Mouse (Mus musculus) bone marrow, adult 2 months (tissue): ENCODE data around the gene Abcg8. TPM values are rescaled to one million over a fixed set of nuclear protein-coding genes. Genes with fewer than 3 reads are reported as not detected.

Experiments
- H3K27ac ChIP-seq: fragments of 200-500 bp; 2 replicates; pipeline ENCODE4 v1.5.1; 2012; ENCODE audit warnings: low read depth, mild to moderate bottlenecking, control low read depth, inconsistent platforms, low read length; ENCODE audit not compliant: control insufficient read depth, poor library complexity, insufficient read depth
- H3K4me1 ChIP-seq: fragments of 200-500 bp; 2 replicates; pipeline ENCODE4 v1.6.1; 2011; ENCODE audit warnings: low read length; ENCODE audit not compliant: control insufficient read depth, insufficient read depth
- H3K4me3 ChIP-seq: fragments of 200-500 bp; replicated peaks from 2 replicates; pipeline ENCODE3; 2011; ENCODE audit warnings: mild to moderate bottlenecking, low read depth, low read length, control low read depth; ENCODE audit not compliant: control insufficient read depth
- CTCF ChIP-seq: fragments of 200-500 bp; IDR thresholded peaks from 2 replicates; pipeline ENCODE4 v1.5.1; 2011; ENCODE audit warnings: low read length, control low read depth; ENCODE audit not compliant: control insufficient read depth, insufficient read depth
- POLR2A ChIP-seq: fragments of 200-500 bp; IDR thresholded peaks from 2 replicates; pipeline ENCODE4 v1.6.1; 2011; ENCODE audit warnings: low read depth, mild to moderate bottlenecking, control low read depth, low read length, borderline replicate concordance; ENCODE audit not compliant: control insufficient read depth
- WGBS: fragments of 180-500 bp; shearing (Covaris S2); methylation state at CpG from one replicate; pipeline ENCODE4 v1.1.7; 2018; 5-methylcytosine and 5-hydroxymethylcytosine counted together
- polyA plus RNA-seq: library from polyadenylated mRNA; stranded (reverse); fragments of >200 nt; gene quantifications from 2 replicates; pipeline ENCODE4 v1.2.4, GENCODE M21; 2011; ENCODE audit warnings: low replicate concordance; ENCODE audit not compliant: missing spikeins, insufficient read depth, insufficient read length

Gene Abcg8
- polyA plus RNA-seq, 1 experiment: not detected

DNA sequence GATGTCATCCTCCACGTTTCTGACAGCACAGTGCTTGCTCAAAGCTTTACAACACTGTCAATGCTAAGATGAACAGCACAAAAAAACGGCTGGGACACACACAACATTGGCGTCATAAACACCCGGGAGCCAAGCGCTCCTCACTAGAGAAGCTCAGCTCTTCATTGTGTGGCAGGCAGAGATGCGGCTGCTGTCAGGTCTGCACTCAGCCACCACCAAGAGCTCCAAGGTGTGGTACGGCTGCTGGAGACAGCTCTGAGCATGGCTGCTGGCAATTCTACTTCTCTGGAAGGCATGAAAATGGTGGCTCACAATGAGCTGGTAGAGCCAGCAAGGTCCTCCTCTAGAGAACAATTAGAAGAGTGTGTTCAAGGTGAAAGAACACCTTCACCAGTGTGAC lies 32.7 kb downstream of the Abcg8 start:
- Histone ChIP-seq H3K27ac (no peak overlapping the region; the same call in 1 of the 2 replicates), H3K4me3 (no peak overlapping the region), H3K4me1 (no peaks in the 10 kb centered on the region)
- 86% methylated on average over 7 of the region's 7 CpGs for WGBS
- TF ChIP-seq CTCF (no peak), POLR2A (no peak)

DNA sequence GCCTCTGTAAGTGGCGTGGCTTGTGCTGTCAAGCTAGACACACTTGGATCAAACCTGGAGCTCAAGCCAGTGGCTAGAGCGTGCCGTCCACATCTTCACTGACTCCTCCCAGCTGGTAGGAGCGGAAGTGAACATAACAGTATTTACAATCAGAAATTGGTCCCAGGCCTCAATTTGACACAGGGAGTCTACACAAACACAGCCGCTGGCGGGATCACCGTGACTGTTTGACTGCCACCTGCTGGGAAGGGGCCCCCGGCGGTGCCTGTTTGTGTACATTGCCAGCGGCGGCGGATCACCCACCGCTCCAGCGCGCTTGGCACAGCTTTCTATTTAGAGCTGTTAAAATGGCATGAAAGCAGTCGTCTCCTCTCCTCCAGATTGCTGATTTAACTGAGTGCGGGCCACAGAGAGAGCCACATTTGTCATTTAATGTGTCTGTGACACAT lies 33.3 kb downstream of the Abcg8 start:
- 91% methylated on average over 17 of the region's 17 CpGs for WGBS
- no peak for TF ChIP-seq CTCF
- TF ChIP-seq POLR2A: no peak
- no peaks in the 10 kb centered on the region for H3K4me1 ChIP-seq
- no peak overlapping the region for H3K4me3 ChIP-seq
- H3K27ac ChIP-seq: no peak overlapping the region

DNA sequence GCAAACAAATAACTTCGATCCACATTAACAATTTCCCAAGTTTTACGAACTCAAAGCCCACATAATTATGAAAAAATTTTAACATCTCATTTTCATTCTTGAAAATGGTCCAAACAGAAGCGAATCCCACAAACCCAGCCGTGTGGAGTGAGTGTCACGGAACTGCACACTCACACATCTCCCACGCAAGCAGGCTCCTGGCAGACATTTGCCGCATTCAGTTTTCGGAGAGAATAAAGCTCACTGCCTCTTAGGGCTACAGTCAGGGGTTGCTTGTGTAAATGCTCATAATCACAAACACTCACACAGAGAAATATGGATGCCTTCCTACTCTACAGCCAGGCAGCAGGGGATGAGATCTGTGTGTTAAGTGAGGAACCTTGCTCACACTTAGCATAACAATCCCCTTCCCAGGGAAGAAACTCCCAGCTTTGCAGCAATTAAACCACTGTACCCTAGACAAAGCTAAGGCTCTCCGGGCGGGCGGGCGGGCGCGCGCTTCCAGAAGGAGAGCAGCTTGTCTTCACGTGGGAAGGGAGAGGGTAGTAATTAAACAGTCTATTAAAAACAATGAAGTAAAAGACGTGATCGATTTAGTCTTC lies 37.6 kb downstream of the Abcg8 start:
- 90% methylated on average over 18 of the region's 18 CpGs for WGBS
- Histone ChIP-seq H3K4me1 (no peaks in the 10 kb centered on the region), H3K27ac (no peak overlapping the region), H3K4me3 (no peak overlapping the region)
- no peak for TF ChIP-seq POLR2A
- TF ChIP-seq CTCF: no peak

DNA sequence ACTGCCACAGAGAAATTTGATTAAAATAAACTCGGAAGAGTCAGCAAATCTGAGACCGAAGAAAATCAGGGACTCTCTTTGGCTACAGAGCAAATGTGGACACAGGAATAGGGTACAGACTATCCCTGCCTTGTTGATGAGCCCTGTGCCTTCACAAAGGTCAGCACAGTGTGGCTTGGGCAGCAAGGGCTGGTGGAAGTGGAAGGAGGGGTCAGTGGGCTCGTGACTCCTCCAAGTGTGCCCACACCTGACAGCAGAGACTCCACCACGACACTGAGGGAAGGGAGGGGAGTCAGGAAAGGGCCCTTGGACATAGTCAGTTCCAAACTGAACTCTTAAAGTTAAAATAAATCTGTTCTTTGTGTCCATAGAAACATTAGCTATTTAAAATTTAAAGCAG lies 38.8 kb downstream of the Abcg8 start:
- 75% methylated on average over 4 of the region's 4 CpGs for WGBS
- TF ChIP-seq CTCF: no peak
- no peak for TF ChIP-seq POLR2A
- Histone ChIP-seq H3K4me1 (no peaks in the 10 kb centered on the region), H3K27ac (no peak overlapping the region), H3K4me3 (no peak overlapping the region)

DNA sequence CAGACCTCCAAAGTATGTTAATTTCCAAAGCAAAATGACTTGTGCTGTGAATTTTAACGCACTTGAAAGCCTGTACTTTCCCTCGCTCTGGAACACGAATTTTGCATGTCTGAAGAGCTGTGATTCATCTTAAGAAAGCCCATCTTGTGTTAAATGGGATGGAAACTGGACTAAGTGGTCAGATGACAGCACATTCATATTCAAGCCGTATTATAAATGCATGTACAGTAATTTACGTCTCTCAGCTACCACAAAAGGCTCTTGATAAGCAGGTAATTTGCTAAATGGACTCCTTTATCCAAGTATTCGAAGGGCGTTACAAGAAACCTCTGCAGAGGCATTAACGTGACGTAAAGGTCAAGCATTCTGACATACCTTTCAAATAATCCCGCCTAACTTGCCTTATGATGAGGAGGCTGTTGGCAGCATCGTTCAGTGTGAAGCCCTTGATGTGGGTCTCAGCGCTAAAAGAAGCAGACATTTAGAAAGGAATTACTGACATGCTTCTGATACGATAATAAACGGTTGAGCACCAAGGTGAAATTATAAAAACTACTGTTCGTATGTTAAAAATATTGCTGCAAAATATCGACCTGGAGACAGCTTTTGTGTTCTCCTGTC lies 40.3 kb downstream of the Abcg8 start:
- Histone ChIP-seq H3K4me3 (no peak overlapping the region), H3K27ac (no peak overlapping the region), H3K4me1 (no peaks in the 10 kb centered on the region)
- WGBS: 89% methylated on average over 16 of the region's 16 CpGs
- TF ChIP-seq POLR2A (no peak), CTCF (no peak)

DNA sequence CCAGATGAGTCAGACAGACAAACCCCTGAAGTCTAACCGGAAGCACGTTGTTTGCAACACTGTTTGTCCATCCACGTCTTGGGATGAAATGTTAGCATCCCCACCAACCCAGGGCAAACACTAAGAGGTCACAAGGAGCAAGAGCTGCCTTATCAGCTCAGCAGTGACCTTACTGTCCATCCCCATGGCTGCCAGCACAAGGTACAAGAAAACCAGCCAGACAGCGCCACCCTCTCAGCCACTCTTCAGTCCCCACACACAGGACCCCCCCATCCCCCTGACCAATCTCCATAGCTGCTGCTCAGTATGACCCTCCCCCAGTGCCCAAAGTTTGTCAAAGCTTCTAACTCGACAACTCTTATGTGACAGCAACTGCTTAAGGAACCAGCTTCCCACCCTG lies 41.3 kb downstream of the Abcg8 start:
- Histone ChIP-seq H3K4me1 (no peaks in the 10 kb centered on the region), H3K4me3 (no peak overlapping the region), H3K27ac (no peak overlapping the region)
- TF ChIP-seq POLR2A (no peak), CTCF (no peak)
- WGBS: 91% methylated on average over 5 of the region's 5 CpGs

DNA sequence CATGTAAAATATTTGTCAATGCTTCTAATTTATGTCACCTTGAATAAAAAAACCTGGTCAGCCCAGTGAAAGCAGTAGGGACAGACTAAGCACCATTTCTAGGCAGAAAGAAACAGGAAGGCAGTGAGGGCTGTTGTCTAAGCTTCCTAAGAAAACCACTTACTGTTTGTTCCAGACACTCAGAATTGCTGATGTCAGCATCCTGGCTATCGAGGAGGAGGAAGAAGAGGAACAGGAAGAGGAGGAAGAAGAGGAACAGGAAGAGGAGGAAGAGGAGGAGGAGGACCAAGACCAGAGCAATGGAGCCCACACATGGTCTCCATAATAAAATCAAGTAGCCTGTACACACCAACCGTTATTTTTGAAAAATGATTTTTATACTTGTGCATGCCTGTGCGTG lies 43.0 kb downstream of the Abcg8 start:
- Histone ChIP-seq H3K27ac (no peak overlapping the region), H3K4me3 (no peak overlapping the region), H3K4me1 (no peaks in the 10 kb centered on the region)
- WGBS: 64% methylated on average over 3 of the region's 3 CpGs
- TF ChIP-seq CTCF (no peak), POLR2A (no peak)

DNA sequence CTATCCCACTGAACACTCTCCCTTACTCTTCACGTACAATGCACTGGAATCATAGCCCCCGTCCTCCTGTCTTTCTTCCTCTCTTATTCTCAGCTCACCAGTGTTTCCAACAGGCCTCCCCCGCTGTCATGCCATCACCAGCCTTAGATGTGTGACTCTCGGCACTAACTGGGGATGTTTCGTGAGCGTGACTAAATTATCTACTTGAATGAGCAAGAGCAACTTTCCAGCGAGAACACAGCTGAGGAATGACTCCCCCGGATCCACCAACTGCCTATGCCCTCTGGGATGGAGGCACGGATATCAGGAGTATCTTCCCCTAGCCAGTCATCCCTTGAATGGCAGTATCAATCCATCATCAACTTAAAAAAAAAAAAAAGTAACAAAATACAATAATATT lies 47.9 kb downstream of the Abcg8 start:
- no peaks in the 10 kb centered on the region for H3K4me1 ChIP-seq
- WGBS: 93% methylated on average over 9 of the region's 9 CpGs
- no peak for TF ChIP-seq CTCF
- no peak for TF ChIP-seq POLR2A
- H3K4me3 ChIP-seq: no peak overlapping the region
- H3K27ac ChIP-seq: no peak overlapping the region
